Mouse (Mus musculus): ENCODE measurements around the gene Kif26a.

- TF ChIP-seq CTCF (IDR thresholded peaks at IDR 0.05; ENCODE audit: control insufficient read depth, insufficient read depth, insufficient replicate concordance, low read depth, low read length) = no peak
- no peak for TF ChIP-seq POLR2A (IDR thresholded peaks at IDR 0.05; ENCODE audit: control insufficient read depth, low read depth, low read length)
Observed at GRCm38 (mm10) chr12:112226238-112226637, 80.2 kb downstream of the Kif26a start.

Data from testis, adult 2 months (tissue).